Mouse (Mus musculus): ENCODE measurements around the gene Fgfr2.

Gene Fgfr2

GRCm38 (mm10) chr7:133005772-133006171 is 117.4 kb downstream of the Fgfr2 start:
- no peak for DNase-seq (ENCODE audit: low spot score)

GRCm38 (mm10) chr7:133003421-133003820 is 119.7 kb downstream of the Fgfr2 start:
- DNase-seq (ENCODE audit: low spot score), result peak; percentile 90

- DNase-seq (ENCODE audit: low spot score), result no peak
Measured at GRCm38 (mm10) chr7:133002271-133002670, 120.9 kb downstream of the Fgfr2 start.

- DNase-seq (ENCODE audit: low spot score), result no peak
Measured at GRCm38 (mm10) chr7:133001388-133001787, 121.8 kb downstream of the Fgfr2 start.

- DNase-seq (ENCODE audit: low spot score), result no peak
Measured at GRCm38 (mm10) chr7:132999061-132999460, 124.1 kb downstream of the Fgfr2 start.

GRCm38 (mm10) chr7:132998639-132999038 is 124.5 kb downstream of the Fgfr2 start:
- no peak for DNase-seq (ENCODE audit: low spot score)

- DNase-seq (ENCODE audit: low spot score), result no peak
Measured at GRCm38 (mm10) chr7:132996391-132996790, 126.8 kb downstream of the Fgfr2 start.

GRCm38 (mm10) chr7:132994628-132995191 is 128.4 kb downstream of the Fgfr2 start:
- DNase-seq (ENCODE audit: low spot score), result no peak

GRCm38 (mm10) chr7:132994120-132994519 is 129.0 kb downstream of the Fgfr2 start:
- DNase-seq (ENCODE audit: low spot score), result no peak

- no peak for DNase-seq (ENCODE audit: low spot score)
Measured at GRCm38 (mm10) chr7:132992967-132993615, 130.1 kb downstream of the Fgfr2 start.

GRCm38 (mm10) chr7:132991240-132991900 is 131.8 kb downstream of the Fgfr2 start:
- DNase-seq (ENCODE audit: low spot score), result no peak

- DNase-seq (ENCODE audit: low spot score), result no peak
Measured at GRCm38 (mm10) chr7:132989839-132990238, 133.3 kb downstream of the Fgfr2 start.

- DNase-seq (ENCODE audit: low spot score), result no peak
Measured at GRCm38 (mm10) chr7:132982639-132983038, 140.5 kb downstream of the Fgfr2 start.

GRCm38 (mm10) chr7:132977981-132978380 is 145.2 kb downstream of the Fgfr2 start:
- DNase-seq (ENCODE audit: low spot score), result no peak

- DNase-seq (ENCODE audit: low spot score), result no peak
Measured at GRCm38 (mm10) chr7:132976079-132976478, 147.1 kb downstream of the Fgfr2 start.

- no peak for DNase-seq (ENCODE audit: low spot score)
Measured at GRCm38 (mm10) chr7:132972079-132972478, 151.1 kb downstream of the Fgfr2 start.

- no peak for DNase-seq (ENCODE audit: low spot score)
Measured at GRCm38 (mm10) chr7:132965707-132966106, 157.4 kb downstream of the Fgfr2 start.

GRCm38 (mm10) chr7:132964395-132964794 is 158.8 kb downstream of the Fgfr2 start:
- no peak for DNase-seq (ENCODE audit: low spot score)

GRCm38 (mm10) chr7:132950613-132951012 is 172.5 kb downstream of the Fgfr2 start:
- no peak for DNase-seq (ENCODE audit: low spot score)

GRCm38 (mm10) chr7:132949968-132950367 is 173.2 kb downstream of the Fgfr2 start:
- DNase-seq (ENCODE audit: low spot score), result no peak

GRCm38 (mm10) chr7:132940569-132940968 is 182.6 kb downstream of the Fgfr2 start:
- no peak for DNase-seq (ENCODE audit: low spot score)

- DNase-seq (ENCODE audit: low spot score), result no peak
Measured at GRCm38 (mm10) chr7:132939118-132939517, 184.0 kb downstream of the Fgfr2 start.

- no peak for DNase-seq (ENCODE audit: low spot score)
Measured at GRCm38 (mm10) chr7:132934743-132935142, 188.4 kb downstream of the Fgfr2 start.

Data from layer of hippocampus, adult 11-12 months (tissue).